Mouse (Mus musculus): ENCODE measurements around the gene Ciapin1.
A peak's percentile ranks its signal among the peaks of the same experiment; 100 is the strongest.

Gene Ciapin1

DNA sequence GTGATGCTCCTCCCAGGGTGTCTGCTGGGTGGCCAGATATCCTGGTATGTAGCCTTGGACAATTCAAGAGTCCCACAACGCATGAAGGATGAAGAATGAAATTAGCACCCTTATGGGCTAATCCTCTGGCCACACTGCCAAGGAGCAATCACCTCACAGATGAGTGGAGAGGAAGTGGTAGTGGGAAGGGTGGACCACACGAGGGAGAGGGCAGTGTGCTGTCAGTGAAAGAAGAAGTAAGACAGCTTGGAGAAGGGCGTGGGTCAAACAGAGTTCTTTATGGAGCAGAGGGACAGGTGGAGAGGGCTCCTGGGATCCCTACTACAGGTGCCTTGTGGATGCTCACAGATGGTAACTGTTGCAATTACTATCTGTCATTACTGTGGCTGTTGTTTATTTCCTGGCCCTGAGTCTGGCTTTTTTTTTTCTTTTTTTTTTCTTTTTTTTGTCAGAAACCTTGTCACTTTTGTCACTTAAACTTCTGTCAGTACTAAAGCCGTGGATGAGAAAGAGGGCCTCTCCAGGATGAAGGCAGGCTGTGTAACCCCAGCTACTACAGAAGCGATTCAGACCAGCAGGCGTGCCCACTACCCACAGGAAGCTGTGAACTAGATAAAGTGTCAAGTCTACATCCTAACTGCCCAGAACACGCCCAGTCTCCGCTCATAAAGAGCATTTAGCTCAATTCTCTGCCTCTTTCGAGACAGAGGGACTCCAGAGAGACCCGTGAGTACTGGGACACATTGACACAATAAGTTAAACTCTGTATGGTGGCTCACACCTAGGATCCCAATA is 33.4 kb downstream of the Ciapin1 start:
- no peak for DNase-seq

DNA sequence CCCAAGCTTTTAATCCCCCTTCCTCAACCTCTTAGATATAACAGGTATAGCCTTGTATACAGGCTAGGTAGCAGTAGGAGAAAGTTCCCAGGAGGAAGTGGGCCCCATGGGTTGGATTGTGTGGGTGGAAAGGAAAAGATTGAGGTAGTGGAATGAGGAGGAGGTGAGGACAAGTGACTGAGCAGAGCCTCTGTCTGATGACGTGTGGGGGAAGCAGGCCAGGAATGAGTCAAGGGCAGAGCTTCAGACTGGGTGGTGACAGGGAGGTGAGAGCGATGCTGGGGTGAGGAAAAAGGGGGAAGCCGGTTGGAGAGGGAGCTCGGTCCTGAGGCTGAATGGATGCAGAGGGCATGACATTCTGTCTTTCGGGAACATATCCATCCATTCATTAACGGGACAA is 34.6 kb downstream of the Ciapin1 start:
- no peak for DNase-seq

DNA sequence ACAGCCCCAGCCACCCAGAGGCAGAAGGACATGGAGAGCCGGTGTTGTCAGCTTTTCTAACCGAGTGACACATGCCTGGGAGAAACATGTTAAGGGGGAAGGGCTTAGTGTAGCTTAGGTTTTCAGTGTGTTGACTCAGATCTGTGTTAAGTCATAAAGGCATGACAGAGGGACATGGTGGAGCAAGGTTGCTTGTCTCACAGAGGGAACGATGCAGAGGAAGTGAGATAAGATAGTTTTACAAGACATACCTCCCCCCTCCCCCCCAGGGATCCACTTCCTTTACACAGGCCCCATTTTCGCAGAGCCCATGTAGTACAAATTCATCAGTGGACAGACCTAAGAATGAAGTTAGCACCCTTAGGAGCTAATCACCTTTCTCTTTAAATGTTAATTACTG is 35.8 kb downstream of the Ciapin1 start:
- DNase-seq, result no peak

DNA sequence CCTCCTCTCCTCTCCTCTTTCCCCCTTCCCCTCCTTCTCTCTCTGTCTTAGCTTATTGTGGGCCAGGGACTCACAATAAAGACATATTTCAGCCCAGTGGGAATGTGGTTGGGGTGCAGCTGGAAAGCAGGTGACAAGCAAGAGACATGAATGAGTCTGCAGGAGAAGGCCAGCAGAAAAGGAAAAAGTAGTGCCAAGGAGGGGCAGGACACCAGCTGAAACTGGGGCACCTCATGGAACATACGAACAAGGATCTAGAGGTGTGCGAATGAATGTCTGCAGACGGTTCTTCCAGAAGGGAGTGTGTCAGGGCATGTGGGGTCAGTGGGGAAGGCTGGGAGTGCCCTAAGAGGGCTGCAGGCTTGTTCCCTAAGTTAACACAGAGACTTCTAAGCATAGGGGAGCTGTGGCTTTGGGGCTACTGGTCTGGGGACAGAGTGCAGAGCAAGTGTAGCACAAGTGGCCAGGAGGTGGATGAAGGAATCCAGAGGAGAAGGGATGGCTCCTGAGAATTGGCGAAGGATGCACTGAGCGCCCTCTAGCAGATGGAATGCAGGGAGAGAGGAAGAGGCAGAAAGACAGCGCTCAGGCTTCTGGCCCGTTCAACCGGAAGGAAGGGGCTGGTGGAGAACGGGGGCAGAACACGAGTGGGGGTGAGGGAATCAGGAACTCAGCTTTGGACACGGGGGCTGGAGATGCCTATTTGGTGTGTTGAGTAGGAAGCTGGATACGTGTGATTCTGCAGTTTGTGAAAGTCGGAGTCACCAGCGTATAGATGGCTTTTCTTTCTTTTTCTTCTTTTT is 36.7 kb downstream of the Ciapin1 start:
- DNase-seq, result peak; percentile 71 to 78

DNA sequence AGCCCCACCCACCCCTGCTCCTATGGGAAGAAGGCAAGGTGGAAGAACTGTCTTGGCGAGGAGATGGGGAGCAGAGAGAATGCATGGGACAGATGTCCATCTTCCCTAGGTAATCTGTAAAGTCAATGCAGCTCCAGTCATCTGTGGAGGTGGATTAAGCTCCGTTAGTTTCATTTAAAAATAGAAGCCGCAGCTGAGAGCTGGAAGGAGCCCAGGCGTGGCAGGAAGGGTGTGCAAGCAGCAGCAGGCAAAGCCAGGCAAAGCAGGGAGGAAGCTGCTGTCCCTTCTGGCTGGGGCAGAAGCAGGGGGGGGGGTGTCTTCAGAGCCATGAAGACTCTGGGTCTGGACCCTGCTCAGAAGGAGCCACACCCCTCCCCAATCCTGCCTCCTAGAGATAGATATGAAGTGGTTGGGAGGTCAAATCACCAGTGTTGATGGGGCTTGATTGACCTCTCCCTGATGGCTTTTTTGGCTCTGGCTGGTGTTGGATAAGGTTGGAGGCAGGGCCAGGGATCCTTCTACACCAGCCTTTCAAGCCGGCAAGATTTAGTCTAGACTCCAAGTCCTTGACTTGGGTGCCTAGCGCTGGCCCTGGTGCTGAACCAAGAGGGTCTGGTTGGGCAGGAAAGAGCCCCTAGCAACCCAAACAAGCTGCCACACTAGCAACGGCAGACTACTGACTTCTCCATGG is 37.7 kb downstream of the Ciapin1 start:
- DNase-seq, result peak; percentile 81 to 82

DNA sequence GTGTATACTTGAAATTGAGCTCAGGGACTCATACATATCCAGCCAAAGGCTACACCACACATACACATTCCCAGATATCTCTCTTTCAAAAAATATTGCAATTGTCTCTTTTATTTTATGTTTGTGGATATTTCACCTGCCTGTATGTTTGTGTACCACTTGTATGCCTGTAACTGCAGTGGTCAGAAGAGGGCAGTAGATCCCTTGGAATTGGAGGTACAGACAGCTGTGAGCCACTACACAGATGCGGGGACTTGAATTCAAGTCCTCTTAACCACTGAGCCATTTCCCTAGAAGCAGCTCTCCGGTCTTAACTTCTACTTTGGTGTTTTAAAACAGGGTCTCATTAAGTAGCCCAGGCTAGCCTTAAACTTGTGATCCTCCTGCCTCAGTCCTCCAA is 43.4 kb downstream of the Ciapin1 start:
- no peak for DNase-seq

DNA sequence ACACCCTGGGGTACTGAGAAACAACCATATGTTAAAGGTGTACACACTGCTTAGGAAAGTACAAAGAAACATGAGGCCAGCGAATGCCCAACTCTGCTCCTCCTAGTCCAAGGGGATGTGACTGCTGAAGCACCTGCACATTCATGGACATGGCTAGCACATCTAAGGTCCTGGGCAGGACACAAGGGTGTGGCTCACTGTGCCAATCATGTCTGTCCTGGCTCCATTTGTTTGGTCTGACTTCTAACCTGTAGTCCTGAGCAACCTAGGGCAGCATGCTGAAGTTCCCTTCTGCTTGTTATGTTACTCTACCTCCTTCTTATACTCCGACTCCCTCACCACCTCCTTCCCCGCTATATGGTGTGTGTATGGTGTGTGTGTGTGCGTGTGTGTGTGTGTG is 43.8 kb downstream of the Ciapin1 start:
- DNase-seq, result no peak

DNA sequence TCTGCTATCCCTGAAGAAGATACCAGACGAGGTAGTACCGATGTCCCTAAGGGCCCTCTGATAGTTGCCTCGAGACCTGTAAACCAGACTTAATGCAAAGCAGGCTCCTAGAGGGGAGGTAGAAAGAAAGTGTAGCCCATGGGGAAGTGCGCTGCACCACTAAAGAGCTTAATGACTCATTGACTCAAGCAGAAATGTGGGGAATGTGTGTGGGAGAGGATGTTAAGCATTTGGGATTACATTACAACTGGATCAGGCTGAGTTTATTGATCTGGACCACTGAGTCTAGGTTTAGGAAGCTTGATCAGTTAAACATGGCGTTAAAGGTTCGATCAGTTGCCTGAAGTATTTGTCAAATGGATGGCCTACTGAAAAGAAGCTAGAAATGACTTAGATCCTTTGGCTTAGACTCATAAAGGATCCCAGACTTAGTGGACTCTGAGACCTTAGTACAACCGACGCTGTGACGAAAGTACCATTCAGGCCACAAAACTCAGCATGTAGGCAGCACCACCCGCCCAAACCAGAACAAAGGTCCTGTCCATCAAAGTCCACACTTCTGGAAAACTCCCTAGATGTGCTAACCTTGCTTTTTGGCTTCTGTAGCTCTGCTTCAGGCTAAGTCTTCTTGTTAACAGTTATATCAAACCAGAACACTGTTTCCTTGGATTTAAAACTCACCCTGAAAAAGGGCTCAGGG is 48.8 kb downstream of the Ciapin1 start:
- no peak for DNase-seq

DNA sequence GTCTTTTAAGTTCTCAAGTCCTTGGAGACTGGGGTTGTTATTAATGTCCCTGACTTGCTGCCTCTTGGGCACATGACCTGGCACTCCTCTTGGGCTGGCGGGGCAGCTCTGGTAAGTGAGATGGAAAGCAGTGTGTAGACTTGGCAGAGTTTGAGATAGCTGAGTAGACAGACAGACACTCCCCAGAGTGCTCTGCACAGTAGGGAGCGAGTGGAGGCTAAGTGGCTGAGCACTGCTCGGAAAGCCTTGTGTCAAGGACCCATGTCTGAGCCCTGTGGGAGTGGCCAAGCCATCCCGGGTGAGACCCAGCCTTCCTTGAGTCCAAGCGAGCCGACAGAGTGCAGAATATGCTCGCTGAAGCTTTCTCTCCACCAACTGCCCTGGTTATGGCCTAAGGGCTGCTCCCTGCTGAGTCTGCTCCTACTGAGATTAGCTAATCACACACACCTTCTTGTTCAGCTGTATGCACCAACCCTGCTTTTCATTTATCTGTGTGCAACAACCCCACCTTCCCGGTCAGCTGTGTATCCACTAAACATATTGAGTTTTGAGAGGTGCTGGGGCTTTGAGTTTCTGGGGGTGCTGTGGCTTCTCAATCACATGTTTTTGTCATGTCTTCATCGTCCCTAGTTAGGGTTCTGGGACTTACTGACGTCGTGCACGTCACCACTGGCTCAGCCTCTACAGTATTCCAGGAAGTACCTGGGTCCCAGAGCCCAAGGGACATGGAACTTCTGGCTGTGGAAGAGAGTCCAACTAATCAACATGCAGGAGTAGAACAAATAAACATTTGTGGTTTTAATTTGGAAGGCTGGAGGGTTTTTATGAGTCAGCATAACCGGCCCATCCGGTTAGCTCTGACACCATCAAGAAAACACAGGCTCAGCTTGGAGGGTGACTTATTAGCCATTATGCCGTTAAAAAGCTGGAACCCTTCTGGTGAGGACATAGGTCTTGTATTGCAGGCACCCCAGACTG is 50.3 kb downstream of the Ciapin1 start:
- peak in 1 of 2 experiments; percentile 44 for DNase-seq

DNA sequence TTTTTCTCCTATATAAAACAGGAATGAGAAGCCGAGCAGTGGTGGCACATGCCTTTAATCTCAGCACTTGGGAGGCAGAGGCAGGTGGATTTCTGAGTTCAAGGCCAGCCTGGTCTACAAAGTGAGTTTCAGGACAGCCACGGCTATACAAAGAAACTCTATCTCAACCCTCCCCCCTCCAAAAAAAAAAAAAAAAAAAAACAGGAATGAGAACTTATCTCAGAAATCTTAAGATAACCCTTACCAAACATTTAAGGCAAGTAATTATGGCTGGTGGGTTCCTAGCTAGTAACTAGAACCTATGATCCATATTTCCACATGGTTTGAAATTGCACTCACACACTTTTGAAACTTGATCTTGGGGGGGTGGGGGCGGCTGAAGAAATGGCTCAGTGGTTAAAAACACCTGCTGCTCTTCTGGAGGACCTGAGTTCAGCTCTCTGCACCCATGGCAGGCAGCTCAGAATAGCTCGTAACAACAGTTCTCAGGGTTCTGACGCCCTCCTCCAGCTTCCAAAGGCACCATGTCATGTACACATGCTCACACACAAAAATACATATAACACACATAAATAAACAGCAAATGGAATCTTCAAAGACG is 52.1 kb downstream of the Ciapin1 start:
- no peak for DNase-seq

DNA sequence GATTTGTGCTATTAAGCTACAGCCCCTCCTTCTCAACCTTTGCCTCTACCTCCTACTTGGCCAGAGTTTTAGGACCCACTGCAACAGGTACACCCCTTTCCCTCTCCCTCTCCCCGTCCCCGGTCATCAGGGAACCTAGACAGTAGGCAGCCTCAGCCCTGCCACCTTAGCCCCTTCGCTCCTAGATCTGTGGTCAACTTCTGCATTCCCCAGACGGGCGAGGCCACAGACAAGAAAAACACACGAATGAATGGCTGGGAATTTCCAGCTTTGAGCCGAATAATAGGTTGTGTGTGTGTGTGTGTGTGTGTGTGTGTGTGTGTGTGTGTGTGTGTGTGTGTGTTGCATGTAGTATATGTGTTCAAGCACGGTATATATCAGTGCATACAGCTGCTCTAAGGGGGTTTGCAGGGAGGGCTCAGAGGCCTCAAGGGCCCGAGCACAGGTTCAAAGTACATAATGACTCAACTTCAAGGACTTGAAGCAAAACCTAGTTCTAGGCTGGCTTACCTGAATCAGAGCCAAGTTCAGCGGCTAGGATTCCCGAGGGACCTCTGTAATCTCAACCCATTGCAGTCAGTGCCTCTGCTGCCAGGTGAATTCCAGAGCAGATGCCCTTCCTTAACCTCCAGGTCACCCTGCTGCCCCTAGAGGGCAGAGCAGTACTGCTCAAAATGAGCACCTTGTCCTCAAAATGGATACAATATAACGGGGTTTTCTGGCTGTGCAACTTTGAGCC is 52.7 kb downstream of the Ciapin1 start:
- DNase-seq, result peak; percentile 43 to 62

DNA sequence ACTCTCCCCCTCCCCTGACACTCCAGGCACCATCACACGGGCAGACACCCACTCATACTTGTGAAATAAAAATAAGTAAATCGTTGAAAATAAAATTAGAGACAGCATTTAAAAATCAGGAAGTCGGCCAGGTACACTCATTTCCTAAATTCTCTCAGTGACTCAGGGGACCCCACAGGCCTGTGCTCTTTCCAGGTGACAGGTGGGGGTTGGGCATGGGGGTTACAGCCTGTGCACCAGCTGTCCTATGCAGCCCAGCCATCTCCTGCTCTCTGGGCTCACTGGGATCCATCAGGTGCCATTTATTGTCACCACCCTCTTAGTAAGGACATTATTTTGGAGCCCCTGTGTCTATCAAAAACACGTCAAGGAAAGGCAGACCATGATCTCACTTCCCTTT is 54.3 kb downstream of the Ciapin1 start:
- DNase-seq, result no peak

DNA sequence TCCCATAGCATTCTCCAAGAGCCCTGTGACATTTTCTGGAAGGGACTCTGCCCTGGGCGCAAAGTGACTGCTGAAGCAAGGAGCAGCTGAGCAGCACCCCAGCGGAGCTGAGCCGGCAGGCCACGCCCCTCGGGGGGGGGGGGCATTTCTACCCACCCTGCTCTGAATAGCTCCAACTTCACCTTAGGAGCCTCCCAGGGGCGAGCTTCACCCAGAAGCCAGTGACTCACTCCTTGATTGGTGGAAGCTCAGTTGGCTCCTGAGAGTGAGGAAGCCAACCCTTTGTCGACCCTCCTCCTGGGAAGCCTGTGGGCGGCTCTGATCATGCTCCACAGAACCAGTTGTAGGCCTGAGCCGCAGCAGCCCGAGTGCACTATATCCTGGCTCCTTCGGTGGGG is 56.3 kb downstream of the Ciapin1 start:
- DNase-seq, result peak; percentile 70 to 82

DNA sequence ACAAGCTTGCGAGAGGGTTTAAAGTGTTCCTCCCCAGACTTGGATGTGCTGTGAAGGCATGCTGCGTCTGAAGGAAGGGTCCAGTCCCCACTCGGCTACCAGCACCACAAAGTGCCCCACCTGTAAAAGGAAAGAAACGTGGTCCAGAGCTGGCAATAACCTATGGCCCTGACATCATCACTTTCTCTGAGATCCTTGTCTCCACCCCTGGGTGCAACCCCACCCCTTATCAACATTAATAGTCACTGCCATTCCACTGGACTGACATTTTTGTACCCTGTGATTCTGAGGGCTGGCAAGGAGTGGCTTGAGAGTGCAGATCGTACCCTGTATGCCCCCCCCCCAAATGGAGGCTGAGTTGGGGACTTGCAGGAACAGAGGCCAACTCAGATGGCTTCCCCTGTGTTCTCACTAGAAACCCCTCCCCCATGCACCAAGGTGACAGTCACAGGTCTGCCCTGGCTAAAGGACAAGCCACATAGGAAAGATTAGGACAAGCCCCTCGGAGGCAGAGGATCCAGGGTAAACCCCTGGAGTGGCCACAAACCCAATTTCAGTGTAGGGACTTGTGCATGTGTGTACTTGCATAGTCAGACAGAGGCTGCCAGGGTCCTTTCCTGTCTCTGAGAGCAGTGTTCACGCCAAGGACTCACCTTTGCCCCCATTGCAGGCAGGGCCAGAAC is 56.9 kb downstream of the Ciapin1 start:
- peak in 1 of 2 experiments; percentile 19 for DNase-seq

DNA sequence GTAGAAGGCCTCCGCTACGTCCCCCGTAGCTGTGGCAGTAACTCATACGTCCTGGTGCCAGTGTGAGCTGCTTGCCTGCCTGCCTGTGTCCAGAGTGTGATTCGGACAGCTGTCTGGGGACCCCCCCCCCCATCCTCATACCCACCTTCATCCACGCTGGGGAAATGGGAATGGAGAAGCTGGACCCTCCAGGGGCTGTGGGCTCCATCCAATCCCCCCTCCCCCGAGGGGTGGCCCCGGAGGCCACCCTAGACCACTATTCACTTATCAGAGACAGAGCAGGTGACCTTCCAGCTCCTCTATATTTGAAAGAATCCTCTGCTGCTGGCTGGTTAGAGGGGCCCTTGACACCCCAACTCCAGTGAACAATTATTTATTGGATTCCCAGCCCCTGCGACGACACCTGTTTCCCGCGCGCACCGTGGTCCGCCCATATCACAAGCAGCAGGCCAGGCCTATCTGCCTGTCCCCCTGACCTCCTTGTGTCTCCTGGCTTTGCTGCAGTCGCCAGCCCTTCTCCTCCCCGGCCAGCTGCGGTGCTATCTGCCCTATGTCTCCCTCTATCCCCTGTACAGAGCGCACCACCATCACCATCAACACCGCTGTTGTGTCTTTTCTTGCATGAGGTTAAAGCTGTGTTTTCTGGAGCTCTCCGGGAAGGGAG is 57.5 kb downstream of the Ciapin1 start:
- no peak for DNase-seq

DNA sequence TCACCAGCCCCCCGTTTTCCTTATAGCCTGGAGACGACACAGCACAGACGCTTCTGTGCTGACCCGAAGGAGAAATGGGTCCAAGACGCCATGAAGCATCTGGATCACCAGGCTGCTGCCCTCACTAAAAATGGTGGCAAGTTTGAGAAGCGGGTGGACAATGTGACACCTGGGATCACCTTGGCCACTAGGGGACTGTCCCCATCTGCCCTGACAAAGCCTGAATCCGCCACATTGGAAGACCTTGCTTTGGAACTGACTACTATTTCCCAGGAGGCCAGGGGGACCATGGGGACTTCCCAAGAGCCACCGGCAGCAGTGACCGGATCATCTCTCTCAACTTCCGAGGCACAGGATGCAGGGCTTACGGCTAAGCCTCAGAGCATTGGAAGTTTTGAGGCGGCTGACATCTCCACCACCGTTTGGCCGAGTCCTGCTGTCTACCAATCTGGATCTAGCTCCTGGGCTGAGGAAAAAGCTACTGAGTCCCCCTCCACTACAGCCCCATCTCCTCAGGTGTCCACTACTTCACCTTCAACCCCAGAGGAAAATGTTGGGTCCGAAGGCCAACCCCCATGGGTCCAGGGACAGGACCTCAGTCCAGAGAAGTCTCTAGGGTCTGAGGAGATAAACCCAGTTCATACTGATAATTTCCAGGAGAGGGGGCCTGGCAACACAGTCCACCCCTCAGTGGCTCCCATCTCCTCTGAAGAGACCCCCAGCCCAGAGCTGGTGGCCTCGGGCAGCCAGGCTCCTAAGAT is 58.4 kb downstream of the Ciapin1 start:
- no peak for DNase-seq

DNA sequence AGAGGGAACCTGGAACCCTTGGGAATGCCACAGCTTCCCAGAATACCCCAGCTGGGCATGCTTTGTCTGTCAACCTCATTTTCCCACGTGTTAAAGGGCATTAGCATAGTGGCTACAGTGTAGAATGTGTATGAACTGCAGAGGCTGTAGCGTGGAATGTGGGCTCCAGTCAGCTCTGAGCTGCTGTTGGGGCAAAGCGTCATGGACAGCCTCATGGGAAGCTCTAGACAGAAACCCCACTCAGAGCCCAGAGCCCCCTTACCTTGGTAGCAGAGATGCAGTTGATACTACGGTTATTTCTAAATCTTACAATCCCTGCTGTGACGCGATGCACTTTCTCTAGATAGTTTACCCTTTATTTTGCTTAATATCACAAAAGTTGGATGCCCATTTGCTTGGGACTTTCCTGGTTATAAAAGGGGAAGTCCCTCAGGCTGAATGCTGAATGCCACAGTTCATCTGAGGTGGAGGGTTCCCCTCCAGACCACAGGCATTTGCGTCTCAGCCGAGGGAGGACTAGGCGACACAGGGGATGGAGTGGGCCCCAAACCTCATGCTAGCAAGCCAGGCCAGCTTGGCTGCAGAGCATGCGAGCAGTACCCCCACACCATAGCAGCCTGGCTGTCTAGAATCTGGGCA is 59.1 kb downstream of the Ciapin1 start:
- DNase-seq, result peak in 1 of 2 experiments; percentile 20

DNA sequence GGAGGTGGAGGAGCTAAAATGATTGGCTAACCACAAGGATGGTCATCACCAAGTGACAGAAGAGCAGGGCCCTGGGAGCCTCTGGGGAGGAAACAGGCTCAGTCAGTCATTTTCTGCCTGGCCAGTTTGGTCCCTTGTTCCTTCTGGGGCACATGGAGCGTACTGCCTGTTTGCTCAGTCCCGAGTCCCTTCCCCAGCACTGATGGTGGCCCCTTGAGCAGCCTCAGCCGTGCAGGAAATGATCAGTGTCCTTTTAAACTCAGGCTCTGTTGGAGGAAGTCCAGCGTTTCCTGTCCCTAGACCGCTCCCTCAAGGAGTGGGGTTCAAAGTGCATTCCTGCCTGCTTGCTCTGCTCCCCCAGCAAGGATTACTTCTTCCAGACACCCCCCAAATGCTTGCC is 59.7 kb downstream of the Ciapin1 start:
- DNase-seq, result peak; percentile 55 to 73
